Comparison of ENCODE assay signal across 12 mouse cellular contexts in the genomic region with DNA sequence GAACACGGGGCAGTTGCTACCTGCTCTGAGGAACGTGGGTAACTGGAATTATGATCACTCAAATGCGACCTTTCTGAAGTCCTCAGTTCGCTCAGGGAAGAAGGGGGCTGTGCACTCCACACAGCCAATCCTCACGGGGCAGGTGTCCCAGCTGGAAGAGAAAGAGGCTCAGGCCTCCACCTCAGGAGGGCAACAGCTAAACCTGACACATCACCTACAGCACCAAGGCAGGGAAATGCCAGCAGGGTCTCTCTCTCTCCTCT.
DNase-seq lines count a peak whose midpoint lies in the region; ATAC-seq and TF ChIP-seq lines count a peak whose summit lies in the region.
"Had no signal": no experiment of that assay in that cellular context is flagged by ENCODE, and none has a peak within 500 bp of the region (broad histone marks: within the 10 kb centered on the region; RNA-seq: fewer than 3 reads in every experiment).

No protein-coding gene starts in this region.

- no peak for DNase-seq in hindbrain, embryonic 10.5 days (ENCODE audit: low spot score)
- DNase-seq in hindbrain, postnatal 0 days (ENCODE audit: low spot score) = no peak
- DNase-seq in stomach, postnatal 0 days (ENCODE audit: low spot score) = no peak
- no peak for DNase-seq in cerebellum, adult 2 months
- no peak for DNase-seq in adrenal gland, postnatal 4 days (ENCODE audit: low spot score in 2 of 2)
- DNase-seq: layer of hippocampus, adult 9-11 months; thymus, postnatal 25 days had no signal

- no peak for TF ChIP-seq POLR2A in cerebellum, adult 2 months (IDR thresholded peaks at IDR 0.05; ENCODE audit: borderline replicate concordance, insufficient read depth, low read length)

- no peak for TF ChIP-seq CTCF in hindbrain, postnatal 0 days (IDR thresholded peaks at IDR 0.05; ENCODE audit: low read depth)
- TF ChIP-seq CTCF in stomach, postnatal 0 days (IDR thresholded peaks at IDR 0.05; ENCODE audit: low read depth) = no peak
- no peak for TF ChIP-seq CTCF in cerebellum, adult 2 months (IDR thresholded peaks at IDR 0.05; ENCODE audit: borderline replicate concordance, insufficient read depth, low read depth, low read length)

- no peaks in the 10 kb centered on the region for H3K36me3 ChIP-seq in hindbrain, embryonic 10.5 days
- H3K36me3 ChIP-seq in hindbrain, postnatal 0 days (ENCODE audit: insufficient read depth, low read length) = no peaks in the 10 kb centered on the region
- H3K36me3 ChIP-seq in stomach, embryonic 14.5 days (ENCODE audit: control insufficient read depth, insufficient read depth, low read length) = no peaks in the 10 kb centered on the region
- no peaks in the 10 kb centered on the region for H3K36me3 ChIP-seq in stomach, postnatal 0 days (ENCODE audit: control insufficient read depth, insufficient read depth, low read length)
- H3K36me3 ChIP-seq in limb, embryonic 12.5 days = no peaks in the 10 kb centered on the region
- H3K36me3 ChIP-seq in stomach, embryonic 15.5 days = no peaks in the 10 kb centered on the region
- H3K36me3 ChIP-seq: hindbrain, embryonic 15.5 days had no signal

- H3K27me3 ChIP-seq in hindbrain, embryonic 10.5 days (ENCODE audit: insufficient read depth, poor library complexity, severe bottlenecking) = no peaks in the 10 kb centered on the region
- H3K27me3 ChIP-seq in hindbrain, postnatal 0 days (ENCODE audit: insufficient read depth, low read length) = no peaks in the 10 kb centered on the region
- no peaks in the 10 kb centered on the region for H3K27me3 ChIP-seq in stomach, embryonic 14.5 days (ENCODE audit: control insufficient read depth, insufficient read depth, low read length)
- H3K27me3 ChIP-seq in stomach, postnatal 0 days (ENCODE audit: control insufficient read depth, insufficient read depth, low read length) = no peaks in the 10 kb centered on the region
- H3K27me3 ChIP-seq in limb, embryonic 12.5 days = no peaks in the 10 kb centered on the region
- H3K27me3 ChIP-seq in stomach, embryonic 15.5 days (replicated peaks) = no peaks in the 10 kb centered on the region
- H3K27me3 ChIP-seq in cerebellum, adult 2 months (ENCODE audit: control insufficient read depth, insufficient read depth, low read length) = no peaks in the 10 kb centered on the region
- H3K27me3 ChIP-seq: hindbrain, embryonic 15.5 days had no signal

- no peak for ATAC-seq in hindbrain, postnatal 0 days
- ATAC-seq in stomach, embryonic 14.5 days (ENCODE audit: insufficient number of reproducible peaks, insufficient read depth, low FRiP score, low read depth) = no peak
- ATAC-seq in stomach, postnatal 0 days (ENCODE audit: low FRiP score, low TSS enrichment) = no peak
- ATAC-seq in limb, embryonic 12.5 days (ENCODE audit: insufficient number of reproducible peaks, insufficient read depth, low FRiP score, low TSS enrichment, low read depth) = no peak
- no peak for ATAC-seq in stomach, embryonic 15.5 days (ENCODE audit: insufficient read depth, low FRiP score, low read depth)

- no peak for TF ChIP-seq EP300 in stomach, postnatal 0 days (optimal IDR thresholded peaks at IDR 0.05)

- no peak overlapping the region for H3K9ac ChIP-seq in hindbrain, postnatal 0 days (replicated peaks; ENCODE audit: low read length)
- H3K9ac ChIP-seq in stomach, embryonic 14.5 days (replicated peaks; ENCODE audit: low read depth, low read length) = no peak overlapping the region
- H3K9ac ChIP-seq in stomach, postnatal 0 days (ENCODE audit: low read length) = no peak overlapping the region
- H3K9ac ChIP-seq in limb, embryonic 12.5 days (replicated peaks) = no peak overlapping the region
- H3K9ac ChIP-seq in stomach, embryonic 15.5 days = no peak overlapping the region
- H3K9ac ChIP-seq: hindbrain, embryonic 15.5 days; liver, embryonic 14.5 days had no signal

- peak overlapping the region; percentile 84 for H3K27ac ChIP-seq in hindbrain, embryonic 10.5 days
- no peak overlapping the region for H3K27ac ChIP-seq in hindbrain, postnatal 0 days
- peak overlapping the region; percentile 27; the same call in 1 of the 2 replicates for H3K27ac ChIP-seq in stomach, embryonic 14.5 days (ENCODE audit: low read length)
- H3K27ac ChIP-seq in stomach, postnatal 0 days (replicated peaks) = no peak overlapping the region
- H3K27ac ChIP-seq in limb, embryonic 12.5 days = peak overlapping the region; percentile 94
- H3K27ac ChIP-seq in stomach, embryonic 15.5 days = peak overlapping the region; percentile 79; the same call in 1 of the 2 replicates
- no peak overlapping the region for H3K27ac ChIP-seq in cerebellum, adult 2 months (ENCODE audit: insufficient read depth, low read length)
- H3K27ac ChIP-seq: liver, embryonic 14.5 days had no signal

- 68% methylated on average over 5 of the region's 5 CpGs for WGBS in hindbrain, embryonic 10.5 days
- 58% methylated on average over 5 of the region's 5 CpGs for WGBS in hindbrain, postnatal 0 days
- 55% methylated on average over 5 of the region's 5 CpGs for WGBS in stomach, embryonic 14.5 days
- WGBS in stomach, postnatal 0 days = 59% methylated on average over 5 of the region's 5 CpGs
- WGBS in limb, embryonic 12.5 days = 42% methylated on average over 5 of the region's 5 CpGs
- 51% methylated on average over 5 of the region's 5 CpGs for WGBS in stomach, embryonic 15.5 days
- WGBS in cerebellum, adult 2 months = 72% methylated on average over 5 of the region's 5 CpGs

- H3K9me3 ChIP-seq in hindbrain, embryonic 10.5 days = no peaks in the 10 kb centered on the region
- no peaks in the 10 kb centered on the region for H3K9me3 ChIP-seq in hindbrain, postnatal 0 days (ENCODE audit: low read length)
- no peaks in the 10 kb centered on the region for H3K9me3 ChIP-seq in stomach, embryonic 14.5 days (ENCODE audit: control insufficient read depth, low read depth, low read length)
- no peaks in the 10 kb centered on the region for H3K9me3 ChIP-seq in stomach, postnatal 0 days (ENCODE audit: control insufficient read depth, low read length)
- H3K9me3 ChIP-seq in limb, embryonic 12.5 days = no peaks in the 10 kb centered on the region
- no peaks in the 10 kb centered on the region for H3K9me3 ChIP-seq in stomach, embryonic 15.5 days
- H3K9me3 ChIP-seq: hindbrain, embryonic 15.5 days had no signal

- H3K4me1 ChIP-seq in hindbrain, embryonic 10.5 days (replicated peaks) = peaks cover 61% of the 10 kb centered on the region
- peaks cover 13% of the 10 kb centered on the region; the same call in 1 of the 2 replicates for H3K4me1 ChIP-seq in hindbrain, postnatal 0 days (ENCODE audit: insufficient read depth, low read length)
- H3K4me1 ChIP-seq in stomach, embryonic 14.5 days (ENCODE audit: control insufficient read depth, insufficient read depth, low read length) = peaks cover 39% of the 10 kb centered on the region
- no peaks in the 10 kb centered on the region; the same call in 1 of the 2 replicates for H3K4me1 ChIP-seq in stomach, postnatal 0 days (replicated peaks; ENCODE audit: control insufficient read depth, insufficient read depth)
- H3K4me1 ChIP-seq in limb, embryonic 12.5 days (replicated peaks) = peaks cover 66% of the 10 kb centered on the region
- peaks cover 34% of the 10 kb centered on the region for H3K4me1 ChIP-seq in stomach, embryonic 15.5 days
- H3K4me1 ChIP-seq in cerebellum, adult 2 months (ENCODE audit: control insufficient read depth, insufficient read depth, low read length) = no peaks in the 10 kb centered on the region

- H3K4me2 ChIP-seq in hindbrain, postnatal 0 days (ENCODE audit: low read depth, low read length) = no peak overlapping the region
- H3K4me2 ChIP-seq in stomach, embryonic 14.5 days (replicated peaks; ENCODE audit: low read depth, low read length) = no peak overlapping the region
- H3K4me2 ChIP-seq in stomach, postnatal 0 days (replicated peaks; ENCODE audit: low read depth) = no peak overlapping the region
- H3K4me2 ChIP-seq in limb, embryonic 12.5 days = no peak overlapping the region
- no peak overlapping the region for H3K4me2 ChIP-seq in stomach, embryonic 15.5 days
- H3K4me2 ChIP-seq: hindbrain, embryonic 15.5 days had no signal

- H3K4me3 ChIP-seq in hindbrain, embryonic 10.5 days = no peak overlapping the region
- no peak overlapping the region for H3K4me3 ChIP-seq in hindbrain, postnatal 0 days (ENCODE audit: low read length)
- H3K4me3 ChIP-seq in stomach, embryonic 14.5 days (ENCODE audit: low read depth, low read length) = no peak overlapping the region
- H3K4me3 ChIP-seq in stomach, postnatal 0 days (ENCODE audit: low read depth, low read length) = no peak overlapping the region
- no peak overlapping the region for H3K4me3 ChIP-seq in limb, embryonic 12.5 days (replicated peaks)
- no peak overlapping the region for H3K4me3 ChIP-seq in stomach, embryonic 15.5 days (replicated peaks)
- H3K4me3 ChIP-seq in cerebellum, adult 2 months (replicated peaks; ENCODE audit: insufficient read depth, low read depth, low read length) = no peak overlapping the region
- H3K4me3 ChIP-seq: hindbrain, embryonic 15.5 days had no signal

Comparison
In these comparisons a context has a peak if more than half of its experiments do, and no peak if none do; other contexts are left out.
1. H3K27ac ChIP-seq: peak in hindbrain, embryonic 10.5 days (single experiment), stomach, embryonic 14.5 days (single experiment), limb, embryonic 12.5 days (single experiment) and stomach, embryonic 15.5 days (single experiment); none in hindbrain, postnatal 0 days (single experiment), stomach, postnatal 0 days (single experiment) and cerebellum, adult 2 months (single experiment).